Mouse (Mus musculus): Measurements from ENCODE around the gene Bbx. TPM values are rescaled to one million over a fixed set of nuclear protein-coding genes. Genes with fewer than 3 reads are reported as not detected.
A peak's percentile ranks its signal among the peaks of the same experiment; 100 is the strongest.

Bbx gene
- polyA plus RNA-seq, 1 experiment from 2014 or later, result 50.4 TPM

DNA sequence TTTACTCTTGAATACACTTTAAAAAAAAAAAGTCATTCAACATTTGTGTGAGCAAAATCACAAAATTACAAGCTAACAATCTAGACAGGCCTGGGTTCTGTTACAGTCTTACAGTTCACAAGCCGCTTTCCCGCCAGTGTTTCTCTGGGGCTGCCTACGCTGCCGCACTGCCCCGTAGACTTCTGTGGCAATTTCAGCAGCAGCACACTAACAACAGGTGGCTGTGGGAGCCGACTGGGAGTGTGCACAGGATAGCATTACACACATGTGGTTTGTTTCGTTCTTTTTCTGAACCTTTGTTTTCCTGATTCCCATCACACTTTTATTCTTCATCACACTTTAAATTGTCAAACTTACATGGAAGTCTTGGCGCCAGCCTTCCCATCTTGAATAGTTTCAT, 48.6 kb downstream of the Bbx start:
- Histone ChIP-seq H3K36me3 (ENCODE audit: control insufficient read depth, insufficient read depth, low read length) (no peaks in the 10 kb centered on the region), H3K4me3 (ENCODE audit: low read depth, low read length) (no peak overlapping the region), H3K27me3 (ENCODE audit: control insufficient read depth, insufficient read depth, low read length) (no peaks in the 10 kb centered on the region), H3K9ac (replicated peaks; ENCODE audit: low read depth, low read length) (no peak overlapping the region), H3K9me3 (ENCODE audit: control insufficient read depth, low read depth, low read length) (no peaks in the 10 kb centered on the region), H3K27ac (ENCODE audit: low read length) (no peak overlapping the region), H3K4me2 (replicated peaks; ENCODE audit: low read depth, low read length) (no peak overlapping the region), H3K4me1 (ENCODE audit: control insufficient read depth, insufficient read depth, low read length) (peaks cover 10% of the 10 kb centered on the region)
- no peak for ATAC-seq (ENCODE audit: insufficient number of reproducible peaks, insufficient read depth, low FRiP score, low read depth)
- 90% methylated on average over 8 of the region's 8 CpGs for WGBS

GRCm38 (mm10) chr16:50381351-50381746, 50.8 kb downstream of the Bbx start:
- Histone ChIP-seq H3K4me2 (replicated peaks; ENCODE audit: low read depth, low read length) (peak overlapping the region; percentile 25), H3K4me1 (ENCODE audit: control insufficient read depth, insufficient read depth, low read length) (peaks cover 10% of the 10 kb centered on the region)
- ATAC-seq (ENCODE audit: insufficient number of reproducible peaks, insufficient read depth, low FRiP score, low read depth), result peak; percentile 28; the same call in 1 of the 2 replicates

GRCm38 (mm10) chr16:50380682-50381350, 51.4 kb downstream of the Bbx start:
- no peaks in the 10 kb centered on the region for H3K36me3 ChIP-seq (ENCODE audit: control insufficient read depth, insufficient read depth, low read length)
- peak overlapping the region; percentile 25 for H3K4me2 ChIP-seq (replicated peaks; ENCODE audit: low read depth, low read length)
- H3K27me3 ChIP-seq (ENCODE audit: control insufficient read depth, insufficient read depth, low read length), result no peaks in the 10 kb centered on the region
- peaks cover 10% of the 10 kb centered on the region for H3K4me1 ChIP-seq (ENCODE audit: control insufficient read depth, insufficient read depth, low read length)
- H3K9ac ChIP-seq (replicated peaks; ENCODE audit: low read depth, low read length), result no peak overlapping the region
- H3K4me3 ChIP-seq (ENCODE audit: low read depth, low read length), result no peak overlapping the region; the same call in 1 of the 2 replicates
- no peaks in the 10 kb centered on the region for H3K9me3 ChIP-seq (ENCODE audit: control insufficient read depth, low read depth, low read length)
- no peak overlapping the region for H3K27ac ChIP-seq (ENCODE audit: low read length)
- ATAC-seq (ENCODE audit: insufficient number of reproducible peaks, insufficient read depth, low FRiP score, low read depth), result no peak; the same call in 1 of the 2 replicates
- WGBS, result 26% methylated on average over 10 of the region's 10 CpGs

More at GRCm38 (mm10) chr16:50381351-50381746, 50.8 kb downstream of the Bbx start:
- 32% methylated on average over 7 of the region's 7 CpGs for WGBS
- no peak overlapping the region for H3K9ac ChIP-seq (replicated peaks; ENCODE audit: low read depth, low read length)
- no peak overlapping the region for H3K27ac ChIP-seq (ENCODE audit: low read length)
- no peaks in the 10 kb centered on the region for H3K36me3 ChIP-seq (ENCODE audit: control insufficient read depth, insufficient read depth, low read length)
- no peaks in the 10 kb centered on the region for H3K9me3 ChIP-seq (ENCODE audit: control insufficient read depth, low read depth, low read length)
- H3K27me3 ChIP-seq (ENCODE audit: control insufficient read depth, insufficient read depth, low read length), result no peaks in the 10 kb centered on the region
- no peak overlapping the region; the same call in 1 of the 2 replicates for H3K4me3 ChIP-seq (ENCODE audit: low read depth, low read length)

- Histone ChIP-seq H3K9me3 (ENCODE audit: control insufficient read depth, low read depth, low read length) (no peaks in the 10 kb centered on the region), H3K4me3 (ENCODE audit: low read depth, low read length) (no peak overlapping the region), H3K27ac (ENCODE audit: low read length) (no peak overlapping the region), H3K27me3 (ENCODE audit: control insufficient read depth, insufficient read depth, low read length) (no peaks in the 10 kb centered on the region), H3K4me1 (ENCODE audit: control insufficient read depth, insufficient read depth, low read length) (peaks cover 10% of the 10 kb centered on the region), H3K4me2 (replicated peaks; ENCODE audit: low read depth, low read length) (no peak overlapping the region), H3K36me3 (ENCODE audit: control insufficient read depth, insufficient read depth, low read length) (no peaks in the 10 kb centered on the region), H3K9ac (replicated peaks; ENCODE audit: low read depth, low read length) (no peak overlapping the region)
- ATAC-seq (ENCODE audit: insufficient number of reproducible peaks, insufficient read depth, low FRiP score, low read depth), result peak; percentile 23; the same call in 1 of the 2 replicates
- 32% methylated on average over 7 of the region's 7 CpGs for WGBS
Observed at GRCm38 (mm10) chr16:50380232-50380631, 52.0 kb downstream of the Bbx start.

GRCm38 (mm10) chr16:50374611-50375010, 57.6 kb downstream of the Bbx start:
- no peaks in the 10 kb centered on the region for H3K9me3 ChIP-seq (ENCODE audit: control insufficient read depth, low read depth, low read length)
- 87% methylated on average over 3 of the region's 3 CpGs for WGBS
- no peak overlapping the region for H3K27ac ChIP-seq (ENCODE audit: low read length)
- no peak overlapping the region for H3K4me3 ChIP-seq (ENCODE audit: low read depth, low read length)
- no peaks in the 10 kb centered on the region for H3K4me1 ChIP-seq (ENCODE audit: control insufficient read depth, insufficient read depth, low read length)
- H3K9ac ChIP-seq (replicated peaks; ENCODE audit: low read depth, low read length), result no peak overlapping the region
- H3K27me3 ChIP-seq (ENCODE audit: control insufficient read depth, insufficient read depth, low read length), result no peaks in the 10 kb centered on the region
- H3K4me2 ChIP-seq (replicated peaks; ENCODE audit: low read depth, low read length), result no peak overlapping the region
- no peaks in the 10 kb centered on the region for H3K36me3 ChIP-seq (ENCODE audit: control insufficient read depth, insufficient read depth, low read length)
- no peak for ATAC-seq (ENCODE audit: insufficient number of reproducible peaks, insufficient read depth, low FRiP score, low read depth)

DNA sequence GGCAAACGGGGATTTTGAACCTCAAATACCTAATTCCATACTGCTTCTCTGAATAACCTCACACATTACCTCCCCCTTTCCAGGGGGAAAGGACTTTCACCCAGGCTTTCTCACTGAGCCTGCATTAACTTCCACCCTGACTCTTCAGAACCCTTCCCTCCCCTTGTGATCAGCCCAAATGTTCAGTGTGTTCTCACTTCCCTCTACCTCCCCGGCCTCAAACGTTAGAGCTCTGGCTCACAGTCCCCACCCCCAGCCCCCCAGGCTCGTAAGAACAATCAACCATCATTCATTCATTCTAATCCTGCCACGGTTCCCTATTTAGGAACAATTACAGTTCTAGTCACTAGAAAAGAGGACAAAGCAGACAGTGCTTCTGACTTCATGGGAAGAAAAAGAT, 58.5 kb downstream of the Bbx start:
- WGBS, result 37% methylated on average over 5 of the region's 5 CpGs
- Histone ChIP-seq H3K4me3 (ENCODE audit: low read depth, low read length) (no peak overlapping the region), H3K27me3 (ENCODE audit: control insufficient read depth, insufficient read depth, low read length) (no peaks in the 10 kb centered on the region), H3K36me3 (ENCODE audit: control insufficient read depth, insufficient read depth, low read length) (no peaks in the 10 kb centered on the region), H3K9me3 (ENCODE audit: control insufficient read depth, low read depth, low read length) (no peaks in the 10 kb centered on the region), H3K9ac (replicated peaks; ENCODE audit: low read depth, low read length) (no peak overlapping the region), H3K27ac (ENCODE audit: low read length) (no peak overlapping the region), H3K4me2 (replicated peaks; ENCODE audit: low read depth, low read length) (no peak overlapping the region), H3K4me1 (ENCODE audit: control insufficient read depth, insufficient read depth, low read length) (no peaks in the 10 kb centered on the region)
- no peak for ATAC-seq (ENCODE audit: insufficient number of reproducible peaks, insufficient read depth, low FRiP score, low read depth)

DNA sequence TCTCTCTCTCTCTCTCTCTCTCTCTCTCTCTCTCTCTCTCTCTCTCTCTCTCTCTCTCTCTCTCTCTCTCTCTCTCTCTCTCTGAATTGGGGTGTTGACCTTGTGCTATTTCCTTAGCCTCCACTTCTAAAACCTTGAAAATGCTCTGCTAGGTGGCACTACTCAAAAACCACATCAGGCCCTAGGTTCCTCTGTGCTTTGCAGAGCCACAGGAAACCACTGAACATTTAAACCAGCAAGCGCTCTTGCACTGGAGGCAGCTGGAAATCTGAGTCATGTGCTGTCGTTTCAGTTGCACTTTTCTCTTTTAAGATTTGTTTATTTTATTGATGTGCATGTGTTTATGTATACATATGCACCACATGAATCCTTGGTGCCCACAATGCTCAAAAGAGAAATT, 59.6 kb downstream of the Bbx start:
- ATAC-seq (ENCODE audit: insufficient number of reproducible peaks, insufficient read depth, low FRiP score, low read depth), result no peak
- WGBS, result 66% methylated on average over 2 of the region's 2 CpGs
- Histone ChIP-seq H3K36me3 (ENCODE audit: control insufficient read depth, insufficient read depth, low read length) (no peaks in the 10 kb centered on the region), H3K9ac (replicated peaks; ENCODE audit: low read depth, low read length) (no peak overlapping the region), H3K4me2 (replicated peaks; ENCODE audit: low read depth, low read length) (no peak overlapping the region), H3K4me3 (ENCODE audit: low read depth, low read length) (no peak overlapping the region), H3K4me1 (ENCODE audit: control insufficient read depth, insufficient read depth, low read length) (no peaks in the 10 kb centered on the region), H3K27ac (ENCODE audit: low read length) (no peak overlapping the region), H3K27me3 (ENCODE audit: control insufficient read depth, insufficient read depth, low read length) (no peaks in the 10 kb centered on the region), H3K9me3 (ENCODE audit: control insufficient read depth, low read depth, low read length) (no peaks in the 10 kb centered on the region)

- Histone ChIP-seq H3K36me3 (ENCODE audit: control insufficient read depth, insufficient read depth, low read length) (no peaks in the 10 kb centered on the region), H3K9me3 (ENCODE audit: control insufficient read depth, low read depth, low read length) (no peaks in the 10 kb centered on the region), H3K4me2 (replicated peaks; ENCODE audit: low read depth, low read length) (no peak overlapping the region), H3K27ac (ENCODE audit: low read length) (no peak overlapping the region), H3K4me1 (ENCODE audit: control insufficient read depth, insufficient read depth, low read length) (no peaks in the 10 kb centered on the region), H3K4me3 (ENCODE audit: low read depth, low read length) (no peak overlapping the region), H3K27me3 (ENCODE audit: control insufficient read depth, insufficient read depth, low read length) (no peaks in the 10 kb centered on the region), H3K9ac (replicated peaks; ENCODE audit: low read depth, low read length) (no peak overlapping the region)
- ATAC-seq (ENCODE audit: insufficient number of reproducible peaks, insufficient read depth, low FRiP score, low read depth), result 0 out of 2 replicates have a peak, but pooled peaks have one; percentile 42
- WGBS, result 48% methylated on average over 3 of the region's 3 CpGs
Observed at GRCm38 (mm10) chr16:50371460-50371859, 60.7 kb downstream of the Bbx start.

GRCm38 (mm10) chr16:50370423-50370822, 61.8 kb downstream of the Bbx start:
- no peak overlapping the region for H3K4me3 ChIP-seq (ENCODE audit: low read depth, low read length)
- H3K27ac ChIP-seq (ENCODE audit: low read length), result no peak overlapping the region
- no peaks in the 10 kb centered on the region for H3K36me3 ChIP-seq (ENCODE audit: control insufficient read depth, insufficient read depth, low read length)
- no peaks in the 10 kb centered on the region for H3K27me3 ChIP-seq (ENCODE audit: control insufficient read depth, insufficient read depth, low read length)
- WGBS, result 69% methylated on average over 2 of the region's 2 CpGs
- no peak for ATAC-seq (ENCODE audit: insufficient number of reproducible peaks, insufficient read depth, low FRiP score, low read depth)
- H3K9me3 ChIP-seq (ENCODE audit: control insufficient read depth, low read depth, low read length), result no peaks in the 10 kb centered on the region
- H3K9ac ChIP-seq (replicated peaks; ENCODE audit: low read depth, low read length), result no peak overlapping the region
- H3K4me1 ChIP-seq (ENCODE audit: control insufficient read depth, insufficient read depth, low read length), result no peaks in the 10 kb centered on the region
- H3K4me2 ChIP-seq (replicated peaks; ENCODE audit: low read depth, low read length), result no peak overlapping the region

Measured in stomach, embryonic 14.5 days (tissue).